Mouse (Mus musculus) left cerebral cortex, postnatal 10 days (tissue): ENCODE measurements around the gene Tnfrsf21. TPM values are rescaled to one million over a fixed set of nuclear protein-coding genes. Genes with fewer than 3 reads are reported as not detected.
A peak's percentile ranks its signal among the peaks of the same experiment; 100 is the strongest.

ENCODE experiments used
- DNase-seq, 2 experiments: peaks; one replicate each; pipeline ENCODE4 v3.0.0; 2021 to 2022; ENCODE audit warnings: low spot score in 2 of 2, mixed read lengths in 1 of 2; ENCODE audit errors: extremely low spot score in 1 of 2
- intact Hi-C: fragments of 180-260 bp; cut with DNase I; formaldehyde crosslinking; loops from one replicate; pipeline ENCODE4 v1.15.1; 2025
- total RNA-seq, 2 experiments: library from RNA; stranded (reverse); gene quantifications; 2 replicates each; pipeline ENCODE4 v1.2.3; 2021

Tnfrsf21 gene
- total RNA-seq, 2 experiments from 2014 or later, result 78.3 to 79.0 TPM

DNA sequence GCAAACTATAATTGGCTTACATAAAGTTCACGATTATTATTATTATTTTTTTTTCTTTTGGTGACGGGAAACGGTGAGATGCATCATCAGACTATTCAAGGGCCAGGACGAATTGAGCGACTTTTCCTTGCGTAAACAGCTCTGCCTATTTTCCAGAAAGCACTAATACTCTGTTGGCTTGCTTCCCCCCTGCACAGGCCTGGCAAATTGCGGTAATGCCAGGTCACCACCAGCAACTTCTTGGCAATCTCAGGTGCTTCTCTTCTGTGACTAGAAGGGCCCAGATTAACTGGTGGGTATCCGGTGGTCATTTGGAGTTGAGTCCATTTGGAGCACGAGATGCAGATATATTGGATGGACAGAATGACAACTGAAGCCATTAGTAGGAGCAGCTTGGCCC is 5.7 kb downstream of the Tnfrsf21 start:
- intact Hi-C loops, result no loop called here
- no peak for DNase-seq

- intact Hi-C loops, result no loop called here
- DNase-seq, result no peak
These were observed 7.4 kb downstream of the Tnfrsf21 start for GRCm38 (mm10) chr17:43023637-43024217.

DNA sequence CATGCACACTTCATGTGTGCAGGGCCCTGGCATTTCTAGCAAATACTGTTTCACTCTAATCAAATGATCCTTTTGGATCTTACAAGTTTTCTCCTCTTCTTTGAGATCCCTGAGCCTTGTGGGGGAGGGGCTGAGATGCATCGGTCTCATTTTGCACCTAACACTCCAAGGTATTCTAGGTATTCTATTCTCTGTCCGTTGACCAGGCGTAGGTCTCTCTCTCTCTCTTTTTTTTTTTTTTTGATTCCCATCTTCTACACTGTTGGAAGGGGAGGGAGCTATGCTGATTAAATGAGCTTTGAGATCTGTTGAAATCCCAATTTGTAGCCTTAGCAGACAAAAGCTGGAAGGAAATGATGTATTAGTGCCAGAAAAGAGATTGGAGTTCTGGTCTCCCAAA is 8.2 kb downstream of the Tnfrsf21 start:
- intact Hi-C loops, result no loop called here
- DNase-seq, result no peak

- intact Hi-C loops, result no loop called here
- DNase-seq, result no peak
These were observed 8.7 kb downstream of the Tnfrsf21 start for GRCm38 (mm10) chr17:43025048-43025447.

DNA sequence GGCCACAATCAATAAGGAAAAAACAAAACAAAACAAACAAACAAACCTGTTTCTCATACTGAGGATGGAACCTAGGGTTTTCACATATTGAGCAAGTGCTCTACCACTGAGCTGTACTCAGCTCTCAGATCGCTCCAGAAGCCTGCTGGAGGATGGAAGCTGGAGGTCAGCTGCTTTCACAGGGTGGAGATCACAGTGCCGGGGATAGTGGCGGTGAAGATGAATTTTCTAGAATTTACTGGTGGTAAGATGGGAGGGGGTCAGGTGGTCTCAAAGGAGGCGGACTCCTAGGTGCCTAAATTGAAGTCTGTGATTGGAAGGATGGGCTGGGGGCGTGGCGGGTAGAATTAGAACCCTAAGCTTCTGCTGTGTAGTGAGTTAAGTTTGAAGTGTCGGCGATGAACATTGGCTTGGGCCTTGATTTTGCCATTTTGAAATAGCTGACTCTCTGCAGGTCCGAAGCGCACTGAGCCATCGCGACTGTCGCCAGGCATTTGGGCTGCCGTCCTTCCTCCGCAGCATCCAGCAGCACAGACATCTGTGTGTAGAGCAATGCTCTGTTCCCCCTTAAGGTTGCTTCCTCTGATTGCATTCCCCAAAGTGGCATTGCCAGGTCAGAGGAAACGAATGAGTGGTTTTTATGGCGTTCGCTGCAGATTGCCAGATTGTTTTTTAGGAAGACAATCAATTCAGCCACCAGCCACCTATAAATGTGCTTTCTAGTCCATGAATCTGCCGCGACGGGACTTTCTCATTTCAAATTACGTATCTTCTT is 9.7 kb downstream of the Tnfrsf21 start:
- intact Hi-C loops, result no loop called here

DNA sequence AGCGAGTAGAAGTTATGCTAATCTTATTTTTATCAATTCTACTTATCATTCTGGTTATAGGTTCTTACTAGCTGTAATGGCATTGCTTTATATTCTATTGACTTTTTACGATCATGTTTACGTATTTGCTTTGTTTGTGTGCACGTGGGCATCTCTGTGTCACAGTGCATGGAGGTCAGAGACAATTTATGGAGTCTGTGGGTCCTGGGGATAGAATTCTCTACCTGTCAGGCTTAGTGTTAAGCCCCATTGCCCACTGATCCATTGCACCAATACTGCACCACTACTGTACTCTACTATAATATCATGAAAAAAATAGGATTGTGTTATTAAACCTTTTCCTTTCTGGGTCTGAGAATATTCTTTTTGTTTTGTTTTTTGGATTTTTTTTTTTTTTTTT is 10.4 kb downstream of the Tnfrsf21 start:
- intact Hi-C loops, result no loop called here
- DNase-seq, result no peak

More for the DNA sequence above, 9.7 kb downstream of the Tnfrsf21 start:
- no peak for DNase-seq

GRCm38 (mm10) chr17:43029546-43029945 is 13.2 kb downstream of the Tnfrsf21 start:
- no peak for DNase-seq
- intact Hi-C loops, result no loop called here

GRCm38 (mm10) chr17:43030290-43030689 is 13.9 kb downstream of the Tnfrsf21 start:
- DNase-seq, result no peak
- intact Hi-C loops, result no loop called here

DNA sequence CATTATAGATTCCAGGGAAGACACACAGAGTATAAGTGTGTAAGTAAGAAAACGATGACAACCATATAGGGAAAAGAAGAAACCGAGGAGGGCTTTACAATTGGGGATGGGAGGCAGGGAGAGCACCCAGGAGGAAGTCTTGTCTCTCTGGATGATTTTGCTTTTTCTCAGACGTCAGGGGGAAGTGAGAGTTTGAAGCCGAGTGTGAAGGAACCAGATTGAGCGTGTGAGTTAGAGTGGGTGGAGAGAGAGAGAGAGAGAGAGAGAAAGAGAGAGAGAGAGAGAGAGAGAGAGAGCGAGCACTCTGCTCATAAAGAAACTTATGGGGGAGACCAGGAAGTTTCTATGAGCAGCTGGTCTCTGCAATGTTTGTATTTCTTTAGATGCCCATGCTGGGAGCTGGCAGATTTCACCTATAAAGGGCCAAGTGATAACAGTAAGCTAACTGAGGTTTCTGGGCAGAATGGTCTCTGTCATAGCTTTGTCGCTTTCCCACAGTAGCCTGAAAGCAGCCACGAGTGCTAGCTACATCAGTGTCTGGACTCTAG is 16.2 kb downstream of the Tnfrsf21 start:
- DNase-seq, result peak in 1 of 2 experiments; percentile 41
- intact Hi-C loops, result no loop called here

GRCm38 (mm10) chr17:43035386-43035785 is 19.0 kb downstream of the Tnfrsf21 start:
- intact Hi-C loops, result no loop called here

GRCm38 (mm10) chr17:43036058-43036757 is 19.9 kb downstream of the Tnfrsf21 start:
- DNase-seq, result peak in 1 of 2 experiments; percentile 62
- intact Hi-C loops, result no loop called here

More at GRCm38 (mm10) chr17:43035386-43035785, 19.0 kb downstream of the Tnfrsf21 start:
- no peak for DNase-seq

DNA sequence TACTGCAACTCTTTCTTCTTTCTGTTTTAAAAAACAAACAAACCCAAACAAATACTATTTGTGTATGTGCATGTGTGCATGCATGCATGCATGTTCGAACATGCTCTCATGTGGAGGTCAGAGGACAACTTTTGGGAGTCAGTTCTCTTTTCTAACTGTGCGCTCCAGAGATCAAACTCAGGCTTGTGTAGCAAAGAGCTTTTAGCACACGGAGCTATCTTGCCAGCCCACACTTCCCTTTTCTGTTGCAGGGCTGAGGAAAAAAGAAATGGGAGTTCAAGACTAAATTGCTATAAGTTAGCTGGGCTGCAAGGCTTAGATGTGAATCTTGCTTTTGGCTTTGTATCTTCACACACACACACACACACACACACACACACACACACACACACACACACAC is 24.2 kb downstream of the Tnfrsf21 start:
- intact Hi-C loops, result no loop called here
- DNase-seq, result no peak

- intact Hi-C loops, result no loop called here
- no peak for DNase-seq
These were observed 34.3 kb downstream of the Tnfrsf21 start for GRCm38 (mm10) chr17:43050619-43051018.

DNA sequence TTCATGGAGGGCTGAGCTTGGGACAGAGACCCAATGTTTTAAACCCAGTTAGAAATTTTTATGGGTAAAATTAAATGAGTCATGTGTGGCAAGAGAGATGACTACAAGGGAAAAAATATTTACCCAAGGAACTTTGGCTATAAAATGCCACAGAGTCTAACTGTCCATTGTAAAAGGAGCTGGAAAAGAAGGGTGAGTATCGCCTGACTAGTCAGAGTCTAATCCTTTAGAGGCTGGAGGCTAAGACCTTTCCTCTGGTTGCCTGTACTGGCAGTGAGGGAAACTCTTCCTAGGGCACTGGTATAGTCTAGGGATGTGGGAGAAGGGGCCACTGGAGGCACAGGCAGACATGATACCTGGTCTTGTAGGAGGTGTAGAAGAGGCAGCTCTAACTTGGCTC is 36.4 kb downstream of the Tnfrsf21 start:
- intact Hi-C loops, result no loop called here
- no peak for DNase-seq

DNA sequence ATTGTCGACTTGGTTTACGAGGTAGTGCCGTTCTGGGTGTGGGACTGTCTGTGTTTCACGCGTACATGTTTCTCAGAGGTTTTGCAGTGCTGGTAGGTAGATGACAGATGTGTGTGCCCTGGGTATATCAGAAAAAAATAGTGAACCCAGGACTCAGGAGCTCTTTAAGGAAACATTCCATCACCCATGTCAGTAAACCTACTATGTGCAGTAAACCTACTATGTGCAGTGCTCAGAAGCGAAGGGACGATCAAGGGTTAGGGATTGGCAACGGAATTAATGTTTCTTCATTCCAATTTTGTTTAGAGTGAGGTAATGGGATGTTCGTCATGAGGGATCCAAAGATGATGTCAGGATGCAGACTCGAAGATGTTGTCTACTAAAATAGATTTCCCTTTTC is 37.6 kb downstream of the Tnfrsf21 start:
- DNase-seq, result no peak
- intact Hi-C loops, result no loop called here

DNA sequence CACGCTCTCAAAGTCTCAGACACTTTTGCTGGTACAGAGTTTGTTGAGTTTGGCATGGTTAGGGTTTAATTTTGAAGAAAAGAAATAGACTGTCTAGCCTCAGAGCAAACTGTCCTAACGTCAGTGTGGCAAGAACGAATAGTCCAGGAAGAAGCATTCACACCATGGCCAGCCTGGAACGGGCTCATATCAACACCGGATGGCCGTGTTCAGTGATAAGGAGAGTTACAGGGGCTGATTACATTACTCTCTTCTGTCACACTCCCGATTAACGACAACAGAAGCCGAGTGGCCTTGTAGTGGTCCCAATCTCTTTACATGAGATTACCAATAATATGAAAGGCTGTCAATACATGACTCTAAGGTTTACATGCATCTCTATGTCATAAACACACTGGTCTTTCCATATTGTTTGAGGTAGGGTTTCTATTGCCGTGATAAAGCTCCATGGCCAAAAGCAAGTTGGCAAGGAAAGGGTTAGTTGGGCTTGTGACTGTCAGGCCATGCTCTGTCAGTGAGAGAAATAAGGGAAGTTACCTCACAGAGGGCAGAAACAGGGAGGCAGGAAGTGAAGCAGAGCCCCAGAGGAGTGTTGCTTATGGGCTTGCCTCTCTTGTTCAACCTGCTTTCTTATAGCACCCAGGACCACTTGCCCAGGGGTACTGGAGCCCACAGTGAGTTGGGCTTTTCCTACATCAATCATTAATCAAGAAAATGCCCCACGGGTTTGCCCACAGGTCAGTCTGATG is 42.1 kb downstream of the Tnfrsf21 start:
- DNase-seq, result no peak
- intact Hi-C loops, result no loop called here

DNA sequence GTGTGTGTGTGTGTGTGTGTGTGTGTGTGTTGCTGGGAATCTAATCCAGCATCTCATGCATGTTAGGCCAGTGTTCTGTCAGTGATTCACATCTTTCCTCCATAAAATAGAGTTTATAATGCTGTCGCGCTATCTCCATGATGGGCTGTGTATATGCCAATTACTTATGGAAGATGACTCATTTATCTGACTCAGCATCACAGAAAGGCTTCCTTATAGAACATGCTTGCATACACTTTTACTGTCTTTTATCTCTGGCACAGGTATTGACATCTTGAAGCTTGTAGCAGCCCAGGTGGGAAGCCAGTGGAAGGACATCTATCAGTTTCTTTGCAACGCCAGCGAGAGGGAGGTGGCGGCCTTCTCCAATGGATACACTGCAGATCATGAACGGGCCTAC is 48.4 kb downstream of the Tnfrsf21 start:
- intact Hi-C loops, result no loop called here
- DNase-seq, result no peak

DNA sequence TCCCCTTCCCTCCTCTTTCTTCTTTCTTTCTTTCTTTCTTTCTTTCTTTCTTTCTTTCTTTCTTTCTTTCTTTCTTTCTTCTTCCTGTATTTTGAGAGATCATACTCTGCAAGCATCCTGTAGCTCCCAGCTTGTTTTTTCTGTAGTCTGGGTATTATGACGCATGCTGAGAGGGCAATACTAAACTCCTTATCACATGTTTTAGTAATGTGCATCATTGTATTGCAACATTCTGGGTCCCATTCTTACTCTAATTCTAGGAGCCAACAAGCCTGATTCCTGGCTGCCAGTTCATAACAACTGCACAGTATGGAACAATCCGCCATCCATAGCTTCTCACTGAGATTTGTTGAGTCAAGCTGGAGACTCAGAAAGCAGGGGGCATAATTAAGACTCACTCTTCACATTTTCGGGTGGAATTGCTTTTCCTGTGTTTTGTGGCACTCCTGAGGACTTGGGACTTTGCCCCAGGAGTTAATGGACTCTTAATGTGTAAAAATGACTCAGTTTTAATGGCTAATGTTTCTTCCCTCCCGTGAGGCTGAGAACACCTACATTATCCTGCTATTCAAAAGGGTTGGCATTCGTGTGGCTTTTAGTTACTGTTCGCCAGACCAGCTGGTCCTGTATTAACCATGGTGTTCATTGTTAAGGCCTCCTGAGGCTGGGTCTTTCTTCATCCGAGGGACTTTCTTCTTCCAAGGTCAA is 52.6 kb downstream of the Tnfrsf21 start:
- DNase-seq, result no peak
- intact Hi-C loops, result no loop called here
